Mouse (Mus musculus): ENCODE measurements around the gene Dusp2. TPM values are rescaled to one million over a fixed set of nuclear protein-coding genes. Genes with fewer than 3 reads are reported as not detected.

Gene Dusp2
- 3.8 and 4.8 TPM in 2 replicates for polyA plus RNA-seq (2012; rRNA removed)

DNA sequence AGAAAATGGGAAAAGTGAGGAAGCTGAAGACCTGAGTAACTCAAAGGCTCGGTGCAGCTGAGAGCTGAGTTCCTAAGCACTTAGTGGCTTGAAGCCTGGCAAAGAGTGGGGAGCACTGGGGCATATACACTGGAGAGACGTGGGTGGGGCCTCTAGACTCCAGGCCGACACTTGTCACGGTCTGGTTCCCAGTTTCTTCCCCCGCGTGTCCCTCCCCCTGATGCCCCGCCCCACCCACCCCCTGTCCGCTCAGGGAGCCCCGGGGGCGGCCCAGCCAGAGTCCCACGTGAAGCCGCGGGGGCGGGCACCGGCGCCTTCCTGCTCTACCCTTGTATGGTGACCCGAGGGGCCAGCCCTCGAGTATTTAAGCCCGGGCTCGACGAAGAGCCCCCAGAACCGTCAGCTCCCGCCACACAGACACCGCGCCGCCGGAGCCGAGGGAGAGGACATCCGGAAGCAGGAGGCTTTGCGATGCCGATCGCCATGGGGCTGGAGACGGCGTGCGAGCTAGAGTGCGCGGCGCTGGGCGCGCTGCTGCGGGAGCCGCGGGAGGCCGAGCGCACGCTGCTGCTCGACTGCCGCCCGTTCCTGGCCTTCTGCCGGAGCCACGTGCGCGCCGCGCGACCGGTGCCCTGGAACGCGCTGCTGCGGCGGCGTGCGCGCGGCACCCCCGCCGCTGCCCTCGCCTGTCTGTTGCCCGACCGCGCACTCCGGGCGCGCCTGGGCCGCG is at the start of gene Dusp2:
TSS of gene Dusp2 (plus strand) at position 393 of the 730 bp plus-strand sequence.

DNA sequence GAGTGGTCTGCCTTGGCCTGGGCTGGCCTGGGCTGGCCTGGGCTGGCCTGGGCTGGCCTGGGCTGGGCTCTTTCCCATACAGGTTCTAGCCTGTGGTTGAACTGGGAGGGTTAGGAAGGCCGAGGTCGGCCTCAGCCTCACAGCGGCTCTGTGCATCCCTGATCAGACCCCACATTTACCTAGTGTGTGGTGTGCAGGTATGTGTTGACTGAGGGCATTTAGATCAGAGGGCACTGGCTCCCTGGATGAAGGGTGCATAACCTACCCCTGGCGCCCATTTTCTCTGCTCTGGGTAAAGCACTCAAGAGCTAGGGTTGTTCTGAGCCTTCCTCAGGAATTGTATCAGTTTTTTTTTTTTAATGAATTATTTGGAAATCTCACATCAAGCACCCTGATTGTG is 2.5 kb downstream of the Dusp2 start, which contains the start of gene Astl:
TSS of gene Astl (plus strand) at position 224 of the 400 bp plus-strand sequence.

DNA sequence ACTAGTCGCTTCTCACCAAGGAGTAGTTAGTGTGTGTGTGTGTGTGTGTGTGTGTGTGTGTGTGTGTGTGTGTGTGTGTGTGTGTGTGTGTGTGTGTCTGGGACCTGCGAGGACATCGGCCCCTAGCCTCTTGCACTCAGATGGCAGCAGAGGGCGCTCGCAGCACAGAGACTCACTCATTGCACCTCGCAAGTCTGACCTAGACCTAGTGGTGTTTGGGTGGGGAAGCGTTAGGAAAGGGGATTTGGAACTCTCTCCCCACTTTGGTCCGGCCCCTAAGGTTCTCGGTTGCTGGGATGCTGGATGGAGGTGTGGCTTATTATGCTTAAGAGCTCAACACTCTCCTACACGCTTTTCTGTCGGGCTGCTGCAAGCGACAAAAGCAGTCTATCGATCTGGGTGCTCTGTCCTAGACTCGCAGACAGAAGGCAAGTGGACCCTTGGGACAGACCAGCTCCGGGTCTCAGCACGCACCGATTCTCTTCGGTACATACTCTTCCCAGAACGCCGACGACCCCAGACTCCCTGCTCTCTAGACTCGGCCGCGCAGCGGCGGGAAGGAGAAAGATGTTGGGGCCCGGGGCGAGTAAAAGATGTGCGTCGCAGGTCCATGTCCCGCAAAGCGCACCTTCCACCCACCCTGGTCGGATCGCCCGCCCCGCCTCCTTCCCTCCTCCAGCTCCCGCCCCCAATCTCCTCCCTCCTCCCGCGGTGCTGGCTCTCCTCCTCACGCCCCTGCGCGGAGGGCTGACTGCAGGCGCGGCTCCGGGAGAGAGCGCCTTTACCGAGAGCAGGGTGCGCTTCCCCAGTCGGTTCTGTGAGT is 26.7 kb downstream of the Dusp2 start, which contains the start of gene Adra2b:
TSS of gene Adra2b (plus strand) at position 750 of the 823 bp plus-strand sequence.

Other genes with a start within 250 kb of the Dusp2 start
- 16.4 and 18.2 TPM in 2 replicates for gene Ncaph, start 202.2 kb upstream of the Dusp2 start, polyA plus RNA-seq (2012; rRNA removed)
- gene Itpripl1, start 192.7 kb upstream of the Dusp2 start, polyA plus RNA-seq (2012; rRNA removed): 5.6 and 5.8 TPM in 2 replicates
- 0.61 and 0.70 TPM in 2 replicates for gene 1810024B03Rik, start 127.9 kb upstream of the Dusp2 start, polyA plus RNA-seq (2012; rRNA removed)
- gene Snrnp200, start 127.8 kb upstream of the Dusp2 start, polyA plus RNA-seq (2012; rRNA removed): 20.5 and 21.5 TPM in 2 replicates
- 32.3 and 35.5 TPM in 2 replicates for gene Ciao1, start 88.3 kb upstream of the Dusp2 start, polyA plus RNA-seq (2012; rRNA removed)
- gene Tmem127, start 88.3 kb upstream of the Dusp2 start, polyA plus RNA-seq (2012; rRNA removed): 9.6 and 9.9 TPM in 2 replicates
- gene Stard7, start 65.9 kb upstream of the Dusp2 start, polyA plus RNA-seq (2012; rRNA removed): 31.9 and 35.9 TPM in 2 replicates
- gene Astl, start 2.5 kb downstream of the Dusp2 start, polyA plus RNA-seq (2012; rRNA removed): not detected in 2 replicates
- 3.1 and 3.7 TPM in 2 replicates for gene Adra2b, start 27.0 kb downstream of the Dusp2 start, polyA plus RNA-seq (2012; rRNA removed)
- gene Gpat2, start 89.0 kb downstream of the Dusp2 start, polyA plus RNA-seq (2012; rRNA removed): 0.60 and 0.61 TPM in 2 replicates
- 9.2 and 9.7 TPM in 2 replicates for gene Fahd2a, start 108.4 kb downstream of the Dusp2 start, polyA plus RNA-seq (2012; rRNA removed)
- gene Kcnip3, start 185.9 kb downstream of the Dusp2 start, polyA plus RNA-seq (2012; rRNA removed): 0.50 and 0.65 TPM in 2 replicates
- not detected in 2 replicates for gene Prom2, start 205.3 kb downstream of the Dusp2 start, polyA plus RNA-seq (2012; rRNA removed)